Mouse (Mus musculus) C2C12 (cell line): ENCODE results near the gene Plekhb2. TPM values are rescaled to one million over a fixed set of nuclear protein-coding genes. Genes with fewer than 3 reads are reported as not detected.

Experiments used
- H3K27me3 ChIP-seq: one replicate; pipeline ENCODE4 v1.6.1; 2011; ENCODE audit not compliant: control insufficient read depth, insufficient read depth, insufficient read length
- H3K36me3 ChIP-seq: one replicate; pipeline ENCODE4 v1.6.1; 2011; ENCODE audit not compliant: control insufficient read depth, insufficient read depth
- H3K4me3 ChIP-seq: one replicate; pipeline ENCODE4 v1.5.1; 2011; ENCODE audit warnings: mild to moderate bottlenecking, control low read depth; ENCODE audit not compliant: poor library complexity, insufficient read depth, severe bottlenecking
- H3K79me2 ChIP-seq: one replicate; pipeline ENCODE4 v1.6.1; 2011; ENCODE audit not compliant: control insufficient read depth, insufficient read depth
- H3K79me3 ChIP-seq: one replicate; pipeline ENCODE4 v1.6.1; 2011; ENCODE audit warnings: low read depth, control low read depth
- H3ac ChIP-seq: one replicate; pipeline ENCODE3; 2011; ENCODE audit warnings: low read depth; ENCODE audit not compliant: control insufficient read depth, insufficient read length
- CEBPB ChIP-seq: IDR thresholded peaks from one replicate; pipeline ENCODE4 v1.6.1; 2011; ENCODE audit warnings: low read depth, mild to moderate bottlenecking, control low read depth, moderate library complexity
- CTCF ChIP-seq: IDR thresholded peaks from one replicate; pipeline ENCODE4 v1.5.1; 2011; ENCODE audit not compliant: control insufficient read depth, insufficient read depth, insufficient read length
- FOSL1 ChIP-seq: IDR thresholded peaks from one replicate; pipeline ENCODE4 v1.8.0; 2011; ENCODE audit warnings: mild to moderate bottlenecking, low read length; ENCODE audit not compliant: poor library complexity, insufficient read depth, severe bottlenecking
- MAX ChIP-seq: IDR thresholded peaks from one replicate; pipeline ENCODE4 v1.6.1; 2011; ENCODE audit warnings: mild to moderate bottlenecking, control low read depth
- MYOD1 ChIP-seq: IDR thresholded peaks from one replicate; pipeline ENCODE4 v1.6.1; 2011; ENCODE audit warnings: low read depth; ENCODE audit not compliant: control insufficient read depth, insufficient read length
- MYOG ChIP-seq: IDR thresholded peaks from one replicate; pipeline ENCODE4 v1.6.1; 2011; ENCODE audit not compliant: control insufficient read depth, insufficient read length; ENCODE audit errors: extremely low read depth
- USF1 ChIP-seq: IDR thresholded peaks from one replicate; pipeline ENCODE4 v1.6.1; 2011; ENCODE audit warnings: low read depth, mild to moderate bottlenecking, control low read depth, moderate library complexity
- polyA plus RNA-seq: library from polyadenylated mRNA; unstranded; fragments of >200 nt; fragmentation: generic; extraction: Trizol; gene quantifications from one replicate; pipeline ENCODE4 v1.2.1, GENCODE M21; 2012; ENCODE audit warnings: missing spikeins

The Plekhb2 gene
- polyA plus RNA-seq, 1 experiment, result 57.1 TPM

DNA sequence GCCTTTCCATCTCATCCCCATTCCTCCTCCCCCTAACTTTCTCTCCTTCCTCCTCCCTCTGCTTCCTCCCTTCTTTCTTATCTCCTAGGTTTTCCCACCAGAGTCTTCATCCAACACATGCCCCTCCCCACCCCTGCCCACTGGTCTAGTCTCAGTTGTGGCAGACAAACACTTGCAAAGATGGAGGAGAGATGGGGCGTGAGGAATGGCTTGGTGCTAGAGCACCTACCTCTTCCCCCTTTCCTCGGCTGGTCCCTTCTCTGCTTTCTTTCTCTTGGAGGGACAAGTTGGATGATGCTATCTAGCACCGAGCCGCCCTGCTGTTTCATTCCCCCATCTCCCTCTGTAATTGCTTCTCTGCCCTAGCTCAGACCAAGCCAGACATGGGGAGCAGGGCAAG lies 43.6 kb downstream of the Plekhb2 start:
- no peaks in the 10 kb centered on the region for H3K79me3 ChIP-seq
- H3K4me3 ChIP-seq, result no peak overlapping the region
- H3K36me3 ChIP-seq, result no peaks in the 10 kb centered on the region
- TF ChIP-seq MAX (no peak), FOSL1 (no peak), MYOD1 (no peak), CEBPB (no peak), MYOG (no peak), USF1 (no peak)
- H3K79me2 ChIP-seq, result no peaks in the 10 kb centered on the region
- no peak overlapping the region for H3ac ChIP-seq
- H3K27me3 ChIP-seq, result peaks cover 31% of the 10 kb centered on the region

DNA sequence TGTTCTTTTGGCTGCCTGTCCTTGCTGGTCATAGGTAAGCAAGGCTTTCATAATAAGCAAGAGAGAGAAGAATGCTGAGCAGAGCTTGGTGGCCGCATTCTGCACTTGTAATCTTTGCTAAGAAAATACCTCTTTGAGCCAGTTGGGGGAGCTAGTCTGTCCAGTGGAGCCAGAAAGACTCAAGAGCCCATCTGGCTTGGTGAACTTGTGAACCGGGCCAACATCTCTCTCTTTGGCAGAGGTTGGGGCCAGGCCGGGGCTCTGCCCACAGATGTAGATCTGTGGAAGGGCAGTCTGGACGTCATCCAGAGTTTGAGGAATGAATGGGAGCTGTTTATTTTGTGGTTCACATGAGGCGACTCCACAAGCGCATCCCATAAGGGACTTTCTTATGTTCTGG lies 44.1 kb downstream of the Plekhb2 start:
- peaks cover 31% of the 10 kb centered on the region for H3K27me3 ChIP-seq
- no peak overlapping the region for H3K4me3 ChIP-seq
- H3K36me3 ChIP-seq, result no peaks in the 10 kb centered on the region
- no peaks in the 10 kb centered on the region for H3K79me3 ChIP-seq
- H3ac ChIP-seq, result no peak overlapping the region
- H3K79me2 ChIP-seq, result no peaks in the 10 kb centered on the region
- TF ChIP-seq MYOD1 (no peak), MAX (no peak), CTCF (no peak), MYOG (no peak), USF1 (no peak), FOSL1 (no peak), CEBPB (no peak)

DNA sequence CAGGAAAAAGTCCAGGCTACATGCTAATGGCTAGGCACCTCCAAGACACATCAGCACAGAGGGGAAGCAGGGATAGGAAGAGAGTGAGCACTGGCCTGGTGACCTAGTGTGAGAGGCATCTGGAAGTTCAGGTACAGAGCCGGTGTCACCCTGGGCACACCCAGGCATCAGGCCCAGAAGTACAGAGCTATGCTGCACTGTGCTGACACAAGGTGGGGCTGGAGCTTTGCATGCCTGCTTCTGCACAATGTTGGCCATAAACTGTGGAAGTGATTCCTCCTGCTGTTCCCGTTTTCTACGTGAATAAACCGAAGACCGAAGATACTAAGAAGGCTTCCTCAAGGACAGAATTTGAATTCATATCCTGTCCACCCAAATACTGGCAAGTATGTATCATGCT lies 46.3 kb downstream of the Plekhb2 start:
- Histone ChIP-seq H3ac (no peak overlapping the region), H3K4me3 (no peak overlapping the region), H3K79me2 (no peaks in the 10 kb centered on the region), H3K79me3 (no peaks in the 10 kb centered on the region), H3K27me3 (peaks cover 31% of the 10 kb centered on the region), H3K36me3 (no peaks in the 10 kb centered on the region)
- TF ChIP-seq MYOD1 (no peak), MYOG (no peak), FOSL1 (no peak), USF1 (no peak), MAX (no peak)

DNA sequence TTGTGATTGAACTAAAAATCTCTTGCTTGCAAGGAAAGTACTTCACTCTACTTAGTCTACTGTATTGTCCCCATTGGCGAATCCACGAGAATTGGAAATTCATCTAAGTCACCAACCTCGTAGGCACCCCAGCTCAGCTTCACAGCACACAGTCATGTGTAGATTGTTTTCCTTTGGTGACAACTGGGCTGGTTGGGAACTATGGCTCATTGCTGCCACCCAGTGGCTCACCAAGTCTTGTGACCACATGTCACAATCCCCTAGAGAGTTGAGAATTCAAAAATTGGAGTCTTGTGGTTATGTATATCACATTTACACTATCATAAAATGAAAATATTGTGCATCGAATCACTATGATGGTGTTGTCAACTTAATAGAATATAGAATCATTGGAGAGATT lies 47.1 kb downstream of the Plekhb2 start:
- Histone ChIP-seq H3K79me2 (no peaks in the 10 kb centered on the region), H3K79me3 (no peaks in the 10 kb centered on the region), H3K36me3 (no peaks in the 10 kb centered on the region), H3K4me3 (no peak overlapping the region), H3ac (no peak overlapping the region), H3K27me3 (peaks cover 30% of the 10 kb centered on the region)
- TF ChIP-seq CEBPB (no peak), FOSL1 (no peak), USF1 (peak; percentile 6), MAX (no peak), MYOD1 (no peak), MYOG (no peak)

DNA sequence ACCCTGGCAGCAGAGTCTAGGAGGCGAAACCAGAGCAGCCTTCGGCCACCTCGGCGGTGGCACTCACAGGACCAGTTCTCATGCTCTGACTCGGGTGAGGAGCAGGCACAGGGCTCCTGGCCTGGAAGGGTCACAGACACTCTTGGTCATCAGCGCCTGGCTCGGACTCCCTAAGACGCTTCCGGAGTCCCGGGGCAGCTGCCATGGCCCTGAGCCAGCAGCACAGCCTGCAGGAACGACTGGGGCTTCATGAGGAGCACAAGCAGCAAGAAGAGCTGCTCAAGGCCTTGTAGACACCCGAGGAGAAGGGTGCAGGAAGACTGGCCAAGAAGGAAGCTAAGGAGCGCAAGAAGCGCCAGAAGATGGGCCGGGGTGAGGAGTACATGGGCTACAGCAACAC lies 78.9 kb downstream of the Plekhb2 start:
- H3K79me3 ChIP-seq, result no peaks in the 10 kb centered on the region
- no peak for TF ChIP-seq USF1
- TF ChIP-seq MYOD1, result no peak
- TF ChIP-seq FOSL1, result no peak
- TF ChIP-seq CEBPB, result no peak
- TF ChIP-seq MAX, result no peak
- no peak for TF ChIP-seq MYOG
- TF ChIP-seq CTCF, result no peak
- H3K4me3 ChIP-seq, result no peak overlapping the region
- H3ac ChIP-seq, result no peak overlapping the region
- no peaks in the 10 kb centered on the region for H3K36me3 ChIP-seq
- H3K79me2 ChIP-seq, result no peaks in the 10 kb centered on the region
- H3K27me3 ChIP-seq, result no peaks in the 10 kb centered on the region

Other genes starting within 250 kb of the Plekhb2 start
- gene Fam168b, start 6.9 kb upstream of the Plekhb2 start, polyA plus RNA-seq, result 63.2 TPM